Mouse (Mus musculus): ENCODE measurements at regions not wholly inside any gene's neighbourhood (a gene's known extent, or its start where the extent isn't known, plus 50 kb on each side); places are given as distances from the start of the nearest gene placed in this dataset.

DNA sequence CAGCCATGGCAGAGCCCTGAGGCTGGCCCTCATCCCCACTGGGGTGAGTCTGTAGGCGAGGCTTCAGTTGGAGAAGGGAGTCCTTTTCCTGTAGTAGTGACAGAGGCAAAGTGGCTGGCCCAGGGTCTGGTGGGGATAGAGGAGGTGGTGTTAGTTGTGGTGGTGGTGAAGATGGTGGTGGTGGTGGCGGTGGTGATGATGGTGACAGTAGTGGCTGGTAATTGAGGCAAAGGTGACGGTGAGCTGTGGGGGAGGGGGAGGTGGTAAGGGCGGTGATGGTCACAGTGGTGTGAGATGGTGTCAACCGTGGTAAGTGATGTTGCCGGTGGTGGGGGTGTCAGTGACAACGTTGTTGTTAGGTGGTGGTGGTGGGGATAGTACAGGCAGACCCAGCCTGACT, 52.6 kb upstream of the Runx3 start:
- TF ChIP-seq POLR2A (IDR thresholded peaks at IDR 0.05; ENCODE audit: low read depth, low read length) (no peak), CTCF (IDR thresholded peaks at IDR 0.05; ENCODE audit: extremely low read depth, insufficient read length, insufficient replicate concordance, low read depth, low read length) (no peak)

Measured in small intestine, adult 2 months (tissue).